Mouse (Mus musculus) neural tube, embryonic 14.5 days (tissue): ENCODE measurements around the gene Catsperz. TPM values are rescaled to one million over a fixed set of nuclear protein-coding genes. Genes with fewer than 3 reads are reported as not detected.

Experiments
- ATAC-seq: fragments of 200-750 bp; cut with Nextera tagmentation; 2 replicates; pipeline ENCODE4 v1.8.0; 2017; ENCODE audit warnings: low read depth, mild to moderate bottlenecking, moderate TSS enrichment, moderate library complexity
- H3K27ac ChIP-seq: fragments of 300-500 bp; sonication (generic); 2 replicates; pipeline ENCODE4 v1.5.1; 2014; ENCODE audit warnings: low read depth, mild to moderate bottlenecking, control low read depth, low read length, moderate library complexity, mixed read lengths
- H3K27me3 ChIP-seq: fragments of 300-500 bp; sonication (generic); 2 replicates; pipeline ENCODE4 v1.6.1; 2014; ENCODE audit warnings: low read length; ENCODE audit not compliant: control insufficient read depth, insufficient read depth
- H3K36me3 ChIP-seq: fragments of 300-500 bp; sonication (generic); 2 replicates; pipeline ENCODE4 v1.6.1; 2014; ENCODE audit warnings: low read length, mixed read lengths; ENCODE audit not compliant: control insufficient read depth, insufficient read depth
- H3K4me1 ChIP-seq: fragments of 300-500 bp; sonication (generic); 2 replicates; pipeline ENCODE4 v1.6.1; 2014; ENCODE audit warnings: low read length; ENCODE audit not compliant: control insufficient read depth, insufficient read depth
- H3K4me2 ChIP-seq: fragments of 300-500 bp; sonication (generic); 2 replicates; pipeline ENCODE4 v1.6.1; 2014; ENCODE audit warnings: mild to moderate bottlenecking, low read depth, low read length, control low read depth
- H3K4me3 ChIP-seq: fragments of 300-500 bp; sonication (generic); 2 replicates; pipeline ENCODE4 v1.5.1; 2014; ENCODE audit warnings: low read depth, low read length, control low read depth, mixed read lengths
- H3K9ac ChIP-seq: fragments of 300-500 bp; sonication (generic); replicated peaks from 2 replicates; pipeline ENCODE4 v1.6.1; 2014; ENCODE audit warnings: low read depth, mild to moderate bottlenecking, control low read depth, low read length, mixed read lengths
- H3K9me3 ChIP-seq: fragments of 300-500 bp; sonication (generic); 2 replicates; pipeline ENCODE4 v1.6.1; 2016; ENCODE audit warnings: low read length; ENCODE audit not compliant: control insufficient read depth
- WGBS: fragments of 180-500 bp; shearing (Covaris S2); extraction: QIAGEN DNeasy Blood & Tissue Kit; methylation state at CpG from one replicate; pipeline ENCODE4 v1.1.7; 2014; 5-methylcytosine and 5-hydroxymethylcytosine counted together
- polyA plus RNA-seq: library from polyadenylated mRNA; unstranded; fragments of >200 nt; fragmentation: Nextera tagmentation; extraction: Ambion mirVana; gene quantifications from 2 replicates; pipeline ENCODE4 v1.2.1, GENCODE M21; 2014

Catsperz gene
- polyA plus RNA-seq, 1 experiment from 2014 or later: 0.94 TPM

- Histone ChIP-seq H3K4me1 (peaks cover 6% of the 10 kb centered on the region; the same call in 1 of the 2 replicates), H3K9ac (no peak overlapping the region)
Observed at GRCm38 (mm10) chr19:6968491-6969271, 43.5 kb upstream of the Catsperz start.

GRCm38 (mm10) chr19:6956461-6956860, 31.3 kb upstream of the Catsperz start:
- H3K4me1 ChIP-seq: peaks cover 3% of the 10 kb centered on the region; the same call in 1 of the 2 replicates
- H3K27me3 ChIP-seq: no peaks in the 10 kb centered on the region
- H3K36me3 ChIP-seq: peaks cover 8% of the 10 kb centered on the region; the same call in 1 of the 2 replicates
- H3K4me2 ChIP-seq: no peak overlapping the region
- 79% methylated on average over 10 of the region's 10 CpGs for WGBS
- ATAC-seq: no peak
- H3K27ac ChIP-seq: no peak overlapping the region
- no peak overlapping the region for H3K4me3 ChIP-seq
- no peaks in the 10 kb centered on the region for H3K9me3 ChIP-seq
- no peak overlapping the region for H3K9ac ChIP-seq

More at GRCm38 (mm10) chr19:6968491-6969271, 43.5 kb upstream of the Catsperz start:
- no peak for ATAC-seq
- Histone ChIP-seq H3K27ac (no peak overlapping the region), H3K4me3 (peak overlapping the region; percentile 25; the same call in 1 of the 2 replicates), H3K9me3 (no peaks in the 10 kb centered on the region), H3K27me3 (no peaks in the 10 kb centered on the region; the same call in 1 of the 2 replicates), H3K4me2 (peak overlapping the region; percentile 41), H3K36me3 (no peaks in the 10 kb centered on the region)
- WGBS: 15% methylated on average over 15 of the region's 15 CpGs

GRCm38 (mm10) chr19:6955424-6955823, 30.2 kb upstream of the Catsperz start:
- no peak overlapping the region for H3K27ac ChIP-seq
- no peak for ATAC-seq
- H3K4me3 ChIP-seq: no peak overlapping the region
- peaks cover 3% of the 10 kb centered on the region; the same call in 1 of the 2 replicates for H3K4me1 ChIP-seq
- peaks cover 8% of the 10 kb centered on the region; the same call in 1 of the 2 replicates for H3K36me3 ChIP-seq
- H3K4me2 ChIP-seq: no peak overlapping the region
- H3K9me3 ChIP-seq: no peaks in the 10 kb centered on the region
- 84% methylated on average over 7 of the region's 7 CpGs for WGBS
- H3K27me3 ChIP-seq: no peaks in the 10 kb centered on the region
- no peak overlapping the region for H3K9ac ChIP-seq

GRCm38 (mm10) chr19:6954046-6954445, 28.9 kb upstream of the Catsperz start:
- Histone ChIP-seq H3K9me3 (no peaks in the 10 kb centered on the region), H3K27ac (no peak overlapping the region), H3K9ac (no peak overlapping the region), H3K4me2 (no peak overlapping the region), H3K4me3 (no peak overlapping the region), H3K36me3 (peaks cover 8% of the 10 kb centered on the region; the same call in 1 of the 2 replicates), H3K27me3 (no peaks in the 10 kb centered on the region), H3K4me1 (peaks cover 10% of the 10 kb centered on the region; the same call in 1 of the 2 replicates)
- 57% methylated on average over 9 of the region's 9 CpGs for WGBS
- no peak for ATAC-seq

- 54% methylated on average over 3 of the region's 3 CpGs for WGBS
Observed at GRCm38 (mm10) chr19:6952712-6953037, 27.5 kb upstream of the Catsperz start.

GRCm38 (mm10) chr19:6951994-6952711, 27.0 kb upstream of the Catsperz start:
- Histone ChIP-seq H3K9me3 (no peaks in the 10 kb centered on the region), H3K4me3 (peak overlapping the region; percentile 43), H3K4me1 (peaks cover 10% of the 10 kb centered on the region; the same call in 1 of the 2 replicates), H3K9ac (peak overlapping the region; percentile 72), H3K27me3 (no peaks in the 10 kb centered on the region), H3K36me3 (peaks cover 8% of the 10 kb centered on the region; the same call in 1 of the 2 replicates), H3K4me2 (peak overlapping the region; percentile 97), H3K27ac (peak overlapping the region; percentile 88)
- 3% methylated on average over 31 of the region's 31 CpGs for WGBS
- peak; percentile 54 for ATAC-seq

More at GRCm38 (mm10) chr19:6952712-6953037, 27.5 kb upstream of the Catsperz start:
- peak overlapping the region; percentile 97; the same call in 1 of the 2 replicates for H3K4me2 ChIP-seq
- H3K4me1 ChIP-seq: peaks cover 10% of the 10 kb centered on the region; the same call in 1 of the 2 replicates
- H3K27me3 ChIP-seq: no peaks in the 10 kb centered on the region
- H3K27ac ChIP-seq: no peak overlapping the region
- H3K4me3 ChIP-seq: peak overlapping the region; percentile 43; the same call in 1 of the 2 replicates
- no peaks in the 10 kb centered on the region for H3K9me3 ChIP-seq
- H3K36me3 ChIP-seq: peaks cover 8% of the 10 kb centered on the region; the same call in 1 of the 2 replicates
- ATAC-seq: no peak
- H3K9ac ChIP-seq: no peak overlapping the region

- ATAC-seq: peak; percentile 85
- H3K4me1 ChIP-seq: peaks cover 10% of the 10 kb centered on the region; the same call in 1 of the 2 replicates
- peak overlapping the region; percentile 43 for H3K4me3 ChIP-seq
- no peaks in the 10 kb centered on the region for H3K27me3 ChIP-seq
- peaks cover 8% of the 10 kb centered on the region; the same call in 1 of the 2 replicates for H3K36me3 ChIP-seq
- peak overlapping the region; percentile 97 for H3K4me2 ChIP-seq
- peak overlapping the region; percentile 72 for H3K9ac ChIP-seq
- under 1% methylated on average over 35 of the region's 35 CpGs for WGBS
- no peaks in the 10 kb centered on the region for H3K9me3 ChIP-seq
- H3K27ac ChIP-seq: peak overlapping the region; percentile 88
Observed at GRCm38 (mm10) chr19:6951381-6951968, 26.3 kb upstream of the Catsperz start.

- under 1% methylated on average over 28 of the region's 28 CpGs for WGBS
Observed at GRCm38 (mm10) chr19:6950613-6951153, 25.5 kb upstream of the Catsperz start.

More at GRCm38 (mm10) chr19:6950613-6951153, 25.5 kb upstream of the Catsperz start:
- H3K4me1 ChIP-seq: peaks cover 10% of the 10 kb centered on the region; the same call in 1 of the 2 replicates
- H3K9me3 ChIP-seq: no peaks in the 10 kb centered on the region
- peak; percentile 44 for ATAC-seq
- H3K27me3 ChIP-seq: no peaks in the 10 kb centered on the region
- peak overlapping the region; percentile 72 for H3K9ac ChIP-seq
- H3K27ac ChIP-seq: peak overlapping the region; percentile 88
- peaks cover 4% of the 10 kb centered on the region; the same call in 1 of the 2 replicates for H3K36me3 ChIP-seq
- H3K4me3 ChIP-seq: peak overlapping the region; percentile 43
- H3K4me2 ChIP-seq: peak overlapping the region; percentile 97
